Mouse (Mus musculus) erythroblast, embryonic 14.5 days (primary cell): ENCODE results near the gene Plxnc1.

ENCODE experiments used
- GATA1 ChIP-seq: IDR thresholded peaks from 2 replicates; pipeline ENCODE4 v1.6.1; 2012; ENCODE audit warnings: low read length, inconsistent platforms, mixed read lengths
- TAL1 ChIP-seq: IDR thresholded peaks from 3 replicates; pipeline ENCODE4 v1.6.1; 2012; ENCODE audit warnings: low read length, inconsistent platforms, mixed read lengths

DNA sequence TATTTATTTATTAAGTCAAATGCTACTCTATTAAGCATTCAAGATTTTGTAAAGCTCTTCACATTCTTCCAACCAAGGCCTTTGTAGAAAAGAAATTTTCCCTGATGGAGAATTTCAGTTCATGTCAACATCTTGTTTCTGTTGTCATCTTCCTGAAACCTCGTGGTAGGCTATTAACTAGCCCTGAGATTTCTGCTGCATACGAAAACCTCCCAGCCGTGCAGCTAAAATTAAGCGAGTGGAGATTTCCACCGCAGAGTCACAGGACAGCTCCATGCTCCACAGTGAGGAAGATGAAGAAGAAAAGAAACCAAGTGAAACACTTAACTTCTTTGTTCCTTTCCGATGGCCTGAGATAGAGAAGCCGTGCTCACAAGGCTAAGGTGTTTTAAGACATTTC is 28.0 kb downstream of the Plxnc1 start:
- TF ChIP-seq GATA1, result no peak
- TF ChIP-seq TAL1, result no peak
